Mouse (Mus musculus): ENCODE measurements around the gene Gm13090.

DNA sequence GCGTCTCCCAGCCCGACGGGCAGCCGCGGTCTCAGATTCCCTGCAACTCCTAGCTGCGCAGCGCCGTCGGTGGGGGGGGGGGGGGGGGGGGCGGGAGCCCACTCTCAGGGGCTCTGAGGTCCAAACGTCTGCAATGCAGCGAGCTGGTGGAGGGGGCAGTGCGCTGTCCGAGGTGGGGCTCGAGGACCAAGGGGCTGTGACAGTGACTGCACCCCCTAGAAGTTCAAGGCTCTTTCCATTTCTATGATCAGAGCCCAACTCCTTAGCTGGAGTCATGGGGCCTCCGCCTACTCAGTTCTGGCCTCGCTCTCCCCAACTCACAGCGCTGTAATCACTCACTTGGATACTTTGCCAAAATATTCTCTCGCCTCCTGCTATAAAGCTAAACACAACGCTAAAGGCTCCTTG is 19.5 kb downstream of the Gm13090 start:
- no peak for TF ChIP-seq POLR2A (IDR thresholded peaks at IDR 0.05; ENCODE audit: insufficient read depth, low read length)
- TF ChIP-seq CTCF (IDR thresholded peaks at IDR 0.05; ENCODE audit: low read depth, low read length): no peak
